Mouse (Mus musculus): Measurements from ENCODE around the gene Tcl1b3. TPM values are rescaled to one million over a fixed set of nuclear protein-coding genes. Genes with fewer than 3 reads are reported as not detected.

Gene Tcl1b3
- polyA plus RNA-seq, 1 experiment from 2014 or later: not detected

GRCm38 (mm10) chr12:105239060-105239459 is 48.2 kb downstream of the Tcl1b3 start:
- Histone ChIP-seq H3K27ac (no peak overlapping the region), H3K27me3 (no peaks in the 10 kb centered on the region), H3K4me1 (replicated peaks) (no peaks in the 10 kb centered on the region), H3K36me3 (no peaks in the 10 kb centered on the region), H3K4me2 (no peak overlapping the region), H3K9me3 (replicated peaks) (peaks cover 4% of the 10 kb centered on the region; the same call in 1 of the 2 replicates), H3K4me3 (replicated peaks) (no peak overlapping the region), H3K9ac (no peak overlapping the region)
- ATAC-seq (ENCODE audit: low read depth) (no peak), DNase-seq (no peak)
- WGBS (ENCODE audit: insufficient replicate concordance): 71% methylated on average over 9 of the region's 9 CpGs

Other genes with a start within 250 kb of the Tcl1b3 start
- 2.0 TPM in 2 replicates for gene Syne3, start 181.2 kb upstream of the Tcl1b3 start, polyA plus RNA-seq (2015; fragmentation: Nextera tagmentation; extraction: Ambion mirVana)
- 591 and 653 TPM in 2 replicates for gene Glrx5, start 158.4 kb upstream of the Tcl1b3 start, polyA plus RNA-seq (2015; fragmentation: Nextera tagmentation; extraction: Ambion mirVana)
- gene Tcl1b2, start 45.0 kb upstream of the Tcl1b3 start, polyA plus RNA-seq (2015; fragmentation: Nextera tagmentation; extraction: Ambion mirVana): not detected in 2 replicates
- not detected in 2 replicates for gene Tcl1b1, start 31.4 kb upstream of the Tcl1b3 start, polyA plus RNA-seq (2015; fragmentation: Nextera tagmentation; extraction: Ambion mirVana)
- gene Tcl1b5, start 14.7 kb upstream of the Tcl1b3 start, polyA plus RNA-seq (2015; fragmentation: Nextera tagmentation; extraction: Ambion mirVana): not detected in 2 replicates
- not detected in 2 replicates for gene Tcl1b4, start 10.9 kb downstream of the Tcl1b3 start, polyA plus RNA-seq (2015; fragmentation: Nextera tagmentation; extraction: Ambion mirVana)
- gene Tcl1, start 31.8 kb downstream of the Tcl1b3 start, polyA plus RNA-seq (2015; fragmentation: Nextera tagmentation; extraction: Ambion mirVana): not detected in 2 replicates
- 0.05 TPM in 1 of 2 replicates, not detected in the other for gene Tunar, start 142.8 kb downstream of the Tcl1b3 start, polyA plus RNA-seq (2015; fragmentation: Nextera tagmentation; extraction: Ambion mirVana)